Mouse (Mus musculus) olfactory bulb, adult 2 months (tissue): ENCODE measurements around the gene CN725425.

Experiments used
- CTCF ChIP-seq: fragments of 200-500 bp; IDR thresholded peaks from 2 replicates; pipeline ENCODE4 v1.5.1; 2012; ENCODE audit warnings: low read depth, mild to moderate bottlenecking, low read length, moderate library complexity; ENCODE audit not compliant: insufficient read depth
- POLR2A ChIP-seq: fragments of 200-500 bp; IDR thresholded peaks from 2 replicates; pipeline ENCODE4 v1.6.1; 2012; ENCODE audit warnings: mild to moderate bottlenecking, low read depth, low read length, moderate library complexity; ENCODE audit not compliant: insufficient read depth

GRCm38 (mm10) chr15:91192223-91192598 is 7.1 kb upstream of the CN725425 start:
- no peak for TF ChIP-seq CTCF
- TF ChIP-seq POLR2A: no peak
